Mouse (Mus musculus): ENCODE results near the gene Ss18l2. TPM values are rescaled to one million over a fixed set of nuclear protein-coding genes. Genes with fewer than 3 reads are reported as not detected.

Gene Ss18l2
- 239 and 284 TPM in 2 replicates for polyA plus RNA-seq (2015; fragmentation: Nextera tagmentation; extraction: Ambion mirVana)

GRCm38 (mm10) chr9:121709898-121710583 is at the start of gene Ss18l2:
Gene Ss18l2 (plus strand): TSS chr9:121710329.

GRCm38 (mm10) chr9:121704646-121705625 is 5.2 kb upstream of the Ss18l2 start, which contains the start of gene Sec22c:
Gene Sec22c (minus strand): TSS chr9:121705490.

GRCm38 (mm10) chr9:121718792-121719318 is 8.7 kb downstream of the Ss18l2 start, which contains the start of gene Nktr:
Gene Nktr (plus strand): TSS chr9:121719169.

GRCm38 (mm10) chr9:121759091-121760081 is 49.3 kb downstream of the Ss18l2 start, which contains the start of gene Zfp651:
Gene Zfp651 (plus strand): TSS chr9:121759330.

Other genes starting within 250 kb of the Ss18l2 start
- 149 and 150 TPM in 2 replicates for gene Cck, start 214.6 kb upstream of the Ss18l2 start, polyA plus RNA-seq (2015; fragmentation: Nextera tagmentation; extraction: Ambion mirVana)
- gene Lyzl4, start 68.2 kb upstream of the Ss18l2 start, polyA plus RNA-seq (2015; fragmentation: Nextera tagmentation; extraction: Ambion mirVana), result 0.39 and 0.43 TPM in 2 replicates
- gene Vipr1, start 67.6 kb upstream of the Ss18l2 start, polyA plus RNA-seq (2015; fragmentation: Nextera tagmentation; extraction: Ambion mirVana), result 0.40 and 0.57 TPM in 2 replicates
- 18.5 and 21.0 TPM in 2 replicates for gene Sec22c, start 4.8 kb upstream of the Ss18l2 start, polyA plus RNA-seq (2015; fragmentation: Nextera tagmentation; extraction: Ambion mirVana)
- 41.3 and 45.5 TPM in 2 replicates for gene Nktr, start 8.8 kb downstream of the Ss18l2 start, polyA plus RNA-seq (2015; fragmentation: Nextera tagmentation; extraction: Ambion mirVana)
- 26.6 and 31.7 TPM in 2 replicates for gene Zfp651, start 49.0 kb downstream of the Ss18l2 start, polyA plus RNA-seq (2015; fragmentation: Nextera tagmentation; extraction: Ambion mirVana)
- 2.6 and 2.7 TPM in 2 replicates for gene Klhl40, start 67.3 kb downstream of the Ss18l2 start, polyA plus RNA-seq (2015; fragmentation: Nextera tagmentation; extraction: Ambion mirVana)
- 1.1 and 1.4 TPM in 2 replicates for gene Hhatl, start 82.2 kb downstream of the Ss18l2 start, polyA plus RNA-seq (2015; fragmentation: Nextera tagmentation; extraction: Ambion mirVana)
- 4.6 and 6.6 TPM in 2 replicates for gene Ccdc13, start 129.1 kb downstream of the Ss18l2 start, polyA plus RNA-seq (2015; fragmentation: Nextera tagmentation; extraction: Ambion mirVana)
- 181 and 188 TPM in 2 replicates for gene Higd1a, start 148.0 kb downstream of the Ss18l2 start, polyA plus RNA-seq (2015; fragmentation: Nextera tagmentation; extraction: Ambion mirVana)
- gene Ackr2, start 188.0 kb downstream of the Ss18l2 start, polyA plus RNA-seq (2015; fragmentation: Nextera tagmentation; extraction: Ambion mirVana), result 0.62 and 0.65 TPM in 2 replicates
- not detected in 2 replicates for gene Cyp8b1, start 206.0 kb downstream of the Ss18l2 start, polyA plus RNA-seq (2015; fragmentation: Nextera tagmentation; extraction: Ambion mirVana)
- gene Fam198a, start 240.7 kb downstream of the Ss18l2 start, polyA plus RNA-seq (2015; fragmentation: Nextera tagmentation; extraction: Ambion mirVana), result 2.3 TPM in 2 replicates

Data from neural tube, postnatal 0 days (tissue).